8 mouse cellular contexts compared by ENCODE assay signal in genomic region chr10:25268476-25269351, GRCm38 (mm10). TPM values are rescaled to one million over a fixed set of nuclear protein-coding genes. Genes with fewer than 3 reads are reported as not detected.
DNase-seq lines count a peak whose midpoint lies in the region; ATAC-seq and TF ChIP-seq lines count a peak whose summit lies in the region.

No protein-coding gene starts in this region.

- peak; percentile 77 for DNase-seq in layer of hippocampus, adult 9-10 months (ENCODE audit: low spot score)
- DNase-seq in layer of hippocampus, postnatal 36 days = no peak
- peak; percentile 60 for DNase-seq in Muller cell, postnatal 12 days (ENCODE audit: inconsistent ontology term)
- DNase-seq in lung, postnatal 0 days (ENCODE audit: low spot score) = peak; percentile 92
- peak; percentile 80 for DNase-seq in splenic B cell, adult 2 months (ENCODE audit: low read depth, low spot score)
- no peak for DNase-seq in urinary bladder, postnatal 25 days (ENCODE audit: low spot score)

- no peaks in the 10 kb centered on the region for H3K4me1 ChIP-seq in lung, postnatal 0 days (ENCODE audit: insufficient read depth, low read depth, low read length)

- no peak overlapping the region for H3K4me2 ChIP-seq in lung, postnatal 0 days (replicated peaks; ENCODE audit: low read depth, low read length)

- H3K4me3 ChIP-seq in lung, postnatal 0 days (ENCODE audit: low read depth, low read length) = no peak overlapping the region

- H3K27me3 ChIP-seq in lung, postnatal 0 days (replicated peaks; ENCODE audit: insufficient read depth, low read length) = no peaks in the 10 kb centered on the region
- no peaks in the 10 kb centered on the region for H3K27me3 ChIP-seq in splenic B cell, adult 2 months (ENCODE audit: control insufficient read depth, insufficient read depth, low read length, poor library complexity, severe bottlenecking)

- no peak overlapping the region for H3K27ac ChIP-seq in lung, postnatal 0 days (ENCODE audit: low read length)

- peak; percentile 58; the same call in 1 of the 2 replicates for ATAC-seq in erythroblast, adult 5-6 weeks (replicated peaks; ENCODE audit: low FRiP score, poor library complexity, severe bottlenecking)
- peak; percentile 96 for ATAC-seq in inflammation-experienced regulatory T-cells, adult 6 months
- ATAC-seq in lung, postnatal 0 days = peak; percentile 80

- no peak overlapping the region for H3K9ac ChIP-seq in lung, postnatal 0 days (replicated peaks; ENCODE audit: low read depth)

- TF ChIP-seq CTCF in lung, postnatal 0 days (IDR thresholded peaks at IDR 0.05) = peak; percentile 69

- 36% methylated on average over 18 of the region's 18 CpGs for WGBS in lung, postnatal 0 days

- TF ChIP-seq EP300 in lung, postnatal 0 days (IDR thresholded peaks at IDR 0.05) = peak; percentile 38; the same call in 1 of the 2 replicates

- no peaks in the 10 kb centered on the region for H3K9me3 ChIP-seq in lung, postnatal 0 days (ENCODE audit: low read length)

- 0 out of 2 replicates have a peak, but pooled peaks cover 3% of the 10 kb centered on the region for H3K36me3 ChIP-seq in lung, postnatal 0 days (ENCODE audit: insufficient read depth, low read length)
- no peaks in the 10 kb centered on the region; the same call in 1 of the 2 replicates for H3K36me3 ChIP-seq in splenic B cell, adult 2 months (ENCODE audit: control insufficient read depth, insufficient read depth, low read length, poor library complexity, severe bottlenecking)

RNA-seq across cellular contexts. Expression of gene Akap7, which starts 39.0 kb away (rescaled TPM):
- total RNA-seq in layer of hippocampus, postnatal 36 days (2021) = 10 to 100 TPM; 53.2 to 53.5 TPM
- total RNA-seq in erythroblast, adult 5-6 weeks (2015; ENCODE audit: low replicate concordance) = 162 and 177 TPM in 2 replicates
- total RNA-seq in erythroblast, adult 5-6 weeks (2017; ENCODE audit: low replicate concordance) = 292 and 295 TPM in 2 replicates
- 1 to 10 TPM; 1.5 to 5.7 (median 3.0) TPM for polyA plus RNA-seq in inflammation-experienced regulatory T-cells, adult 6 months (2017; shearing (Covaris generic))
- polyA plus RNA-seq in lung, postnatal 0 days (2015; fragmentation: Nextera tagmentation; extraction: Ambion mirVana) = 46.3 and 52.1 TPM in 2 replicates

Comparison
In these comparisons a context has a peak if more than half of its experiments do, and no peak if none do; other contexts are left out.
1. DNase-seq: peak in layer of hippocampus, adult 9-10 months (single experiment), Muller cell, postnatal 12 days (single experiment), lung, postnatal 0 days (single experiment) and splenic B cell, adult 2 months (single experiment); none in layer of hippocampus, postnatal 36 days (0 of 2) and urinary bladder, postnatal 25 days (single experiment).
2. Peak in every context shown above with its lines, with median percentiles within 50 percentile points of each other: ATAC-seq.